Mouse (Mus musculus) hindbrain, embryonic 13.5 days (tissue): ENCODE measurements around the gene Tmem82. TPM values are rescaled to one million over a fixed set of nuclear protein-coding genes. Genes with fewer than 3 reads are reported as not detected.

Source experiments
- ATAC-seq: fragments of 200-750 bp; cut with Nextera tagmentation; 2 replicates; pipeline ENCODE4 v1.8.0; 2017; ENCODE audit warnings: moderate TSS enrichment; ENCODE audit not compliant: low FRiP score
- H3K27ac ChIP-seq: fragments of 300-500 bp; sonication (generic); 2 replicates; pipeline ENCODE4 v1.5.1; 2015; ENCODE audit warnings: inconsistent platforms, mild to moderate bottlenecking, moderate library complexity
- H3K27me3 ChIP-seq: fragments of 300-500 bp; sonication (generic); 2 replicates; pipeline ENCODE4 v1.6.1; 2015; ENCODE audit warnings: mild to moderate bottlenecking, inconsistent platforms
- H3K36me3 ChIP-seq: fragments of 300-500 bp; sonication (generic); 2 replicates; pipeline ENCODE4 v1.6.1; 2015; ENCODE audit warnings: mild to moderate bottlenecking, inconsistent platforms
- H3K4me1 ChIP-seq: fragments of 300-500 bp; sonication (generic); replicated peaks from 2 replicates; pipeline ENCODE4 v1.6.1; 2015; ENCODE audit warnings: inconsistent platforms
- H3K4me2 ChIP-seq: fragments of 300-500 bp; sonication (generic); 2 replicates; pipeline ENCODE4 v1.6.1; 2015; ENCODE audit warnings: inconsistent platforms, mild to moderate bottlenecking, moderate library complexity
- H3K4me3 ChIP-seq: fragments of 300-500 bp; sonication (generic); 2 replicates; pipeline ENCODE4 v1.5.1; 2015; ENCODE audit warnings: mild to moderate bottlenecking, inconsistent platforms
- H3K9ac ChIP-seq: fragments of 300-500 bp; sonication (generic); 2 replicates; pipeline ENCODE4 v1.6.1; 2015; ENCODE audit warnings: mild to moderate bottlenecking, inconsistent platforms
- H3K9me3 ChIP-seq: fragments of 300-500 bp; sonication (generic); 2 replicates; pipeline ENCODE4 v1.6.1; 2016; ENCODE audit warnings: inconsistent platforms
- WGBS: fragments of 180-500 bp; shearing (Covaris S2); methylation state at CpG from one replicate; pipeline ENCODE4 v1.1.7; 2015; 5-methylcytosine and 5-hydroxymethylcytosine counted together
- polyA plus RNA-seq: library from polyadenylated mRNA; unstranded; fragments of >200 nt; fragmentation: Nextera tagmentation; extraction: Ambion mirVana; gene quantifications from 2 replicates; pipeline ENCODE4 v1.2.1, GENCODE M21; 2015

The Tmem82 gene
- polyA plus RNA-seq, 1 experiment from 2014 or later = 0.43 TPM

GRCm38 (mm10) chr4:141635991-141636390 lies 17.6 kb upstream of the Tmem82 start:
- ATAC-seq = no peak
- 89% methylated on average over 9 of the region's 9 CpGs for WGBS
- Histone ChIP-seq H3K9ac (no peak overlapping the region), H3K4me3 (no peak overlapping the region), H3K36me3 (peaks cover 86% of the 10 kb centered on the region), H3K4me1 (no peaks in the 10 kb centered on the region), H3K27me3 (no peaks in the 10 kb centered on the region), H3K4me2 (no peak overlapping the region), H3K9me3 (no peaks in the 10 kb centered on the region), H3K27ac (no peak overlapping the region)

- Histone ChIP-seq H3K27me3 (no peaks in the 10 kb centered on the region), H3K4me1 (no peaks in the 10 kb centered on the region), H3K4me3 (no peak overlapping the region), H3K27ac (no peak overlapping the region), H3K9me3 (no peaks in the 10 kb centered on the region), H3K9ac (no peak overlapping the region), H3K4me2 (no peak overlapping the region), H3K36me3 (peaks cover 89% of the 10 kb centered on the region)
- WGBS = 94% methylated on average over 21 of the region's 21 CpGs
- ATAC-seq = no peak
Measured at GRCm38 (mm10) chr4:141632111-141632873, 13.9 kb upstream of the Tmem82 start.

- no peak for ATAC-seq
- no peak overlapping the region for H3K4me2 ChIP-seq
- WGBS = 96% methylated on average over 20 of the region's 20 CpGs
- no peaks in the 10 kb centered on the region for H3K9me3 ChIP-seq
- no peaks in the 10 kb centered on the region for H3K4me1 ChIP-seq
- no peak overlapping the region for H3K27ac ChIP-seq
- H3K4me3 ChIP-seq = no peak overlapping the region
- no peak overlapping the region for H3K9ac ChIP-seq
- H3K36me3 ChIP-seq = peaks cover 89% of the 10 kb centered on the region
- no peaks in the 10 kb centered on the region for H3K27me3 ChIP-seq
Measured at GRCm38 (mm10) chr4:141631250-141631649, 12.8 kb upstream of the Tmem82 start.

- WGBS = 95% methylated on average over 11 of the region's 11 CpGs
- H3K4me2 ChIP-seq = no peak overlapping the region
- peaks cover 97% of the 10 kb centered on the region for H3K36me3 ChIP-seq
- no peaks in the 10 kb centered on the region for H3K4me1 ChIP-seq
- H3K4me3 ChIP-seq = no peak overlapping the region
- no peaks in the 10 kb centered on the region for H3K27me3 ChIP-seq
- ATAC-seq = no peak
- H3K27ac ChIP-seq = no peak overlapping the region
- no peak overlapping the region; the same call in 1 of the 2 replicates for H3K9ac ChIP-seq
- H3K9me3 ChIP-seq = no peaks in the 10 kb centered on the region
Measured at GRCm38 (mm10) chr4:141630021-141630420, 11.6 kb upstream of the Tmem82 start.

GRCm38 (mm10) chr4:141628661-141629060 lies 10.2 kb upstream of the Tmem82 start:
- peaks cover 88% of the 10 kb centered on the region for H3K36me3 ChIP-seq
- H3K4me1 ChIP-seq = 0 out of 2 replicates have a peak, but pooled peaks cover 1% of the 10 kb centered on the region
- H3K27ac ChIP-seq = no peak overlapping the region
- 81% methylated on average over 14 of the region's 14 CpGs for WGBS
- H3K27me3 ChIP-seq = no peaks in the 10 kb centered on the region
- H3K4me3 ChIP-seq = no peak overlapping the region
- H3K4me2 ChIP-seq = no peak overlapping the region
- H3K9me3 ChIP-seq = no peaks in the 10 kb centered on the region
- no peak overlapping the region for H3K9ac ChIP-seq
- ATAC-seq = no peak

GRCm38 (mm10) chr4:141627502-141627901 lies 9.1 kb upstream of the Tmem82 start:
- H3K4me3 ChIP-seq = no peak overlapping the region
- no peak for ATAC-seq
- WGBS = 85% methylated on average over 5 of the region's 5 CpGs
- H3K9me3 ChIP-seq = no peaks in the 10 kb centered on the region
- H3K36me3 ChIP-seq = peaks cover 77% of the 10 kb centered on the region
- no peak overlapping the region for H3K4me2 ChIP-seq
- H3K27ac ChIP-seq = no peak overlapping the region
- H3K4me1 ChIP-seq = 0 out of 2 replicates have a peak, but pooled peaks cover 3% of the 10 kb centered on the region
- no peaks in the 10 kb centered on the region for H3K27me3 ChIP-seq
- H3K9ac ChIP-seq = no peak overlapping the region

- no peak overlapping the region for H3K27ac ChIP-seq
- H3K27me3 ChIP-seq = no peaks in the 10 kb centered on the region
- peaks cover 62% of the 10 kb centered on the region for H3K36me3 ChIP-seq
- no peak overlapping the region for H3K9ac ChIP-seq
- 94% methylated on average over 16 of the region's 16 CpGs for WGBS
- 0 out of 2 replicates have a peak, but pooled peaks cover 3% of the 10 kb centered on the region for H3K4me1 ChIP-seq
- H3K4me3 ChIP-seq = no peak overlapping the region
- no peaks in the 10 kb centered on the region for H3K9me3 ChIP-seq
- no peak; the same call in 1 of the 2 replicates for ATAC-seq
- H3K4me2 ChIP-seq = no peak overlapping the region
Measured at GRCm38 (mm10) chr4:141625774-141626550, 7.5 kb upstream of the Tmem82 start.

- Histone ChIP-seq H3K27ac (no peak overlapping the region), H3K27me3 (0 out of 2 replicates have a peak, but pooled peaks cover under 1% of the 10 kb centered on the region), H3K4me3 (no peak overlapping the region), H3K9me3 (no peaks in the 10 kb centered on the region), H3K4me1 (0 out of 2 replicates have a peak, but pooled peaks cover 3% of the 10 kb centered on the region), H3K9ac (no peak overlapping the region), H3K4me2 (no peak overlapping the region), H3K36me3 (peaks cover 54% of the 10 kb centered on the region)
- 79% methylated on average over 19 of the region's 19 CpGs for WGBS
- ATAC-seq = no peak
Measured at GRCm38 (mm10) chr4:141624983-141625773, 6.7 kb upstream of the Tmem82 start.

GRCm38 (mm10) chr4:141624134-141624533 lies 5.7 kb upstream of the Tmem82 start:
- Histone ChIP-seq H3K27me3 (0 out of 2 replicates have a peak, but pooled peaks cover 4% of the 10 kb centered on the region), H3K27ac (no peak overlapping the region), H3K9ac (no peak overlapping the region), H3K4me1 (0 out of 2 replicates have a peak, but pooled peaks cover 3% of the 10 kb centered on the region), H3K9me3 (no peaks in the 10 kb centered on the region), H3K4me3 (no peak overlapping the region), H3K36me3 (peaks cover 44% of the 10 kb centered on the region), H3K4me2 (no peak overlapping the region)
- ATAC-seq = no peak
- WGBS = 89% methylated on average over 8 of the region's 8 CpGs

GRCm38 (mm10) chr4:141623666-141624065 lies 5.2 kb upstream of the Tmem82 start, which contains the start of gene Slc25a34:
Slc25a34 (minus strand) TSS chr4:141623821.
- WGBS = 67% methylated on average over 1 of the region's 1 CpGs

GRCm38 (mm10) chr4:141623037-141623436 lies 4.6 kb upstream of the Tmem82 start:
- peaks cover 33% of the 10 kb centered on the region for H3K36me3 ChIP-seq
- H3K27me3 ChIP-seq = peaks cover 5% of the 10 kb centered on the region; the same call in 1 of the 2 replicates
- peak overlapping the region; percentile 23; the same call in 1 of the 2 replicates for H3K27ac ChIP-seq
- no peak overlapping the region for H3K4me2 ChIP-seq
- peaks cover 6% of the 10 kb centered on the region for H3K4me1 ChIP-seq
- no peaks in the 10 kb centered on the region for H3K9me3 ChIP-seq
- 89% methylated on average over 11 of the region's 11 CpGs for WGBS
- peak overlapping the region; percentile 29; the same call in 1 of the 2 replicates for H3K9ac ChIP-seq
- no peak for ATAC-seq
- H3K4me3 ChIP-seq = no peak overlapping the region

More at GRCm38 (mm10) chr4:141623666-141624065, 5.2 kb upstream of the Tmem82 start, which contains the start of gene Slc25a34:
- Histone ChIP-seq H3K36me3 (peaks cover 39% of the 10 kb centered on the region), H3K9ac (peak within 1 kb of the TSS; percentile 29; the same call in 1 of the 2 replicates), H3K27ac (peak within 1 kb of the TSS; percentile 23; the same call in 1 of the 2 replicates), H3K9me3 (no peaks in the 10 kb centered on the region), H3K27me3 (0 out of 2 replicates have a peak, but pooled peaks cover 4% of the 10 kb centered on the region), H3K4me3 (no peak within 1 kb of the TSS), H3K4me1 (0 out of 2 replicates have a peak, but pooled peaks cover 3% of the 10 kb centered on the region), H3K4me2 (no peak within 1 kb of the TSS)
- ATAC-seq = no peak
